Mouse (Mus musculus): ENCODE data around the gene Atp1b3.

DNA sequence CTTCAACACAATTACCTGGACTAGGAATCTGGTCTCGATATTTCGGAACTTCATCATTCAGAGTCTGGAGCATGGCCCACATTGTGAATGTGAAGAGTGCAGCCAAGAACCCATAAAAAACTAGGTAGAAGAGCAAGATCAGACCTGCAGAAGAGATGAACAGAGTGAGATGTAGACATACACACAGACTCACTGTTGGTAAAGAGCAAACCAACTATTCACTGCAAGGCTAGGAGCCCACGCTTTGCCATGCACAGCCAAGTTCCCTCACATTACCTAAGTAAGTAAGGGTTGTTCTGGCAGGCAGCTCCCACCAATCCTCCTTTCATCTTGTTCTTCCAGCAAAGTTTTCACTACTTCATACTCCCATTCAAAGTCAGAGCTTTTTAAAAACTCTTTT, 18.5 kb downstream of the Atp1b3 start:
- TF ChIP-seq POLR2A (IDR thresholded peaks at IDR 0.05; ENCODE audit: insufficient read length, low read depth) (no peak), TCF12 (IDR thresholded peaks at IDR 0.05; ENCODE audit: insufficient read depth, poor library complexity, severe bottlenecking) (no peak), MAX (IDR thresholded peaks at IDR 0.05; ENCODE audit: low read depth) (no peak), CEBPB (IDR thresholded peaks at IDR 0.05; ENCODE audit: insufficient read depth, poor library complexity, severe bottlenecking) (no peak), MYOG (IDR thresholded peaks at IDR 0.05; ENCODE audit: control insufficient read depth in 1 of 3, insufficient read depth in 1 of 3, insufficient read length in 2 of 3, low read depth in 2 of 3) (no peak), SRF (IDR thresholded peaks at IDR 0.05; ENCODE audit: control insufficient read depth, insufficient read length, low read depth) (no peak), E2F4 (IDR thresholded peaks at IDR 0.05; ENCODE audit: insufficient read depth) (no peak), USF1 (IDR thresholded peaks at IDR 0.05; ENCODE audit: low read depth) (no peak)
